Mouse (Mus musculus) adrenal gland, postnatal 10 days (tissue): ENCODE data around the gene Pemt. TPM values are rescaled to one million over a fixed set of nuclear protein-coding genes. Genes with fewer than 3 reads are reported as not detected.
"Not testable (repeated sequence)": the region's sequence is repeated elsewhere in the genome, so short reads cannot be mapped to it uniquely, and the experiment has no call there.

Experiments
- DNase-seq: peaks from one replicate; pipeline ENCODE4 v3.0.0; 2021; ENCODE audit warnings: mixed read lengths
- total RNA-seq, 2 experiments: library from RNA; stranded (reverse); gene quantifications; 2 replicates each; pipeline ENCODE4 v1.2.3; 2021

Gene Pemt
- total RNA-seq, 2 experiments from 2014 or later, result 57.5 to 102 TPM

DNA sequence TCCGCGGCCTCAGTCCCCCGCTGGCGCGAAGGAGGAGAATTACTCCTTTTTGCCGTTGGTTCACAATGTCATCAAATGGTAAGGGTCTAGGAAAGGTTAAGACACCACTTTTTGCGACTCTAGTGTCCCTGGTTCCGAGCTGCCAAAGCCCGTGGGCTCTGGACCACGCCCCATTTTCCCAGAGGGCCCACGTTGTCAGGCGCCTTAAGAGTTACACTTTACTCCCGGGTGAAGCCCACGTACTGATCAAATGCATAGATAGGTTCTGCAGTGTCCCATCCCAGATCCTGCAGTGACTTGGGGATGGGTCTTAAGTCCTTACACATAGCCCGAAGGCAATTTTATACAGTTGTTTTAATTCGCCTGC, 97.9 kb downstream of the Pemt start:
- DNase-seq, result no peak

DNA sequence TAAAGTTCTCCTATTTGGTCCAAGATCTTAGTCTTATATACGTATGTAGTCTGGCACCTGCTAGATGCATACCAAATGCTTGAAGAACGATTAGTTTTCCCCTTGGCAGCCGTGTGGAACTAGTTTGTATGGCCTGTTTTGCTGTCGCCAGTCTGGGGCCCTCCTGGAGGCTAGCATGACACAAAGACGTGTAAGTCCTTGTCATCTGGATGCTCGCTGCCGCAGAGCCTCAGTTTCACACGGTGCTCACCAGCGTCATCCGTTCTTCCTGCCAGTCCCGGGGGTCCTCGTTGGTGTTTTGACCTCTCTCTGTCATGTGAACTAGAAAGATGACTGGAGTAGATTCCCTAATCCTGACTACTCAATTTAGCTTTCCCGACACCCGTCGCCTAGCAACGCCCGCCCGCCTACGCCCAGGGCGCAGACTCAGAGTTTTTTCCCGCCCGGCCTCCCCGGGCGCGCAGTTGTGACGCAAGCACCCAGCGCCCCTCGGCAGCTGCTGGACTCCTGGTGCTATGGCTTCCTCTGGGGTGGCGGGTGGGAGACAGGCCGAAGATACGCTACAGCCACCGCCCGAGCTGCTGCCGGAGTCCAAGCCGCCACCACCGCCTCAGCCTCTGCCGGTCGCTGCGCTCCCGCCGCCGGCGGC, 98.4 kb downstream of the Pemt start, which contains the start of gene Med9:
Gene Med9, plus strand, starts transcription at position 455 of the 649 bp plus-strand sequence.
- DNase-seq, result peak; percentile 98

DNA sequence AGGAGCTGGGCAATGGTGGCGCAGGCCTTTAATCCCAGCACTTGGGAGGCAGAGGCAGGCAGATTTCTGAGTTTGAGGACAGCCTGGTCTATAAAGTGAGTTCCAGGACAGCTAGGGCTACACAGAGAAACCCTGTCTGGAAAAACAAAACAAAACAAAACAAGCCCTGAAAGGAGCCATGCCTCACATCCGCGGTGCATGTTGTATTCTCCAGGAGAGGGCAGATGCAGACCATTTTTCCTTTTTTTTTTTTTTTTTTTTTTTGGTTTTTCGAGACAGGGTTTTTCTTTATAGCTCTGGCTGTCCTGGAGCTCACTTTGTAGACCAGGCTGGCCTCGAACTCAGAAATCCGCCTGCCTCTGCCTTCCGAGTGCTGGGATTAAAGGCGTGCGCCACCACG, 101.4 kb downstream of the Pemt start:
- not testable (repeated sequence) for DNase-seq

DNA sequence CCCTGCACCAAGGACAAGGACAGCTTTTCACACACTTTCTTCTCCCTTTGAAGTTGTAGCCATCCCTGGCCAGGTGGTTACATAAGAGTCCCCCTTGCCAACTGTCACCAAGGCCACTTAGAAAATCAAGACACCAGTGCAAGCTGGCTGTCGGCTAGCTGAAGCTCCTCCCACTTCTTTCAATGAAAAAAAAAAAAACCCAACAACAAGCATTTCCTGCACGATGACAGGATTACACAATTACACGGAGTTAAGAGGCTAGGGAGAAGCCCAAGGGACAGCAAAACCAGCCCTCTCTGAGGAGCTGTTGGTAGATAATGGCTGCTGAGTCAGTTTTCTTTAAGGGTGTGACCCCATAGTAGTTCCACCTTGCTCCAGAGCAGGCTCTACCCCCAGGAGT, 104.9 kb downstream of the Pemt start:
- DNase-seq, result peak; percentile 82

DNA sequence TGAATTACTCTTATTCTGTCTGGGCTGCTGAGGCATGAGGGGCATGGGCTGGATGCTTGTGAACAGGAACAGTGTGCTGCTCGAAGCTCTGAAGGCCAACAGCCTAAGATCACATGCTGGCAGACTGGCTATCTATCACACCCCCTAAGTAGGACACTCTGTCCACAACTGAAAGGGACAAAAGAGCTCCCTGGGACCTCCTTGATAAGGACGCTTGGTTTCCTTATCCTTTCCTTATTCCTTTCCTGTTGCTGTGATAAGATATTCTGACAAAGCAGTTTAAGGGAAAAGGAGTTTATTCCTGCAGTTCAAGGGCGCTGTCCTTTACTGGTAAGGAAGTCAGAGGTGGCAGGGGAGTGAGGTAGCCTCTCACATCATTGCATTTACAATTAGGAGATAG, 105.6 kb downstream of the Pemt start:
- no peak for DNase-seq

DNA sequence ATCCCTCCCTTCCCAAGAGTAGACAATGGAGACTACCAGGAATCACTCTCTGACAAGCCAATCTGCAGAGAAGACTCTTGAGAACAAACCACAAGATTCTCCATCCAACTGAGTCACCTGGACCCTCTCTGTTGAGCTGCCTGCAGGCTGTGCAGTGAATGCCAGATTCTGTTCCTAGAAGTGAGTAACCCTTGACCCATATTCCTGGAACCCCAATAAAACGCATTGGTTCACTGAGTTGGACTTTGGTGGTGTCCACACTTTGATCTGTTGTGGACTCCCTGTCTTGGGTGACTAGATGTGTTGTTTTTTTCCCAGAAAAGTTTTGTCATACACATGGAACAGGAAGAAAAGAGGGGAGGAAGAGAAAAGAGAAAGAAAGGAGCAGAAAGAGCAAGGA, 106.5 kb downstream of the Pemt start:
- no peak for DNase-seq

DNA sequence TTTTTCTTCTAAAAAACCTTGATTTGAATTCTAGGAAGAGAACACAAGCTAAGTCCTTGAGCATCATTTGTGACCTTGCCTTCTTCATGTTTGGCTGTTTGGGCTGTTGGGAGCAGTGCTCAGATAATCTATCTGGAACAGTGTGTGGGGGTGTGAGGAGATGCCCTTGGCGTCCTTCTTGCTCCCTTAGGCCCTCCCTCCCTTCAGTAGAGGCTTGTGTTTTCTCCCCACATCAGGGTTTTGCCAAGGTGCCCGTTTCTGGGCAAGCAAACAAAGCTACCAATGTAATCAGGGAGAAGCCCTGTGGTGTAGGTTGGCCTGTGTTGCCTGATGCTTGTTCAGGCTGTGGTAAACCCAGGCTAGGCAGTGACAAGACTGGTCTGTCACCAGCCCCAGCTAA, 108.7 kb downstream of the Pemt start:
- peak; percentile 65 for DNase-seq

DNA sequence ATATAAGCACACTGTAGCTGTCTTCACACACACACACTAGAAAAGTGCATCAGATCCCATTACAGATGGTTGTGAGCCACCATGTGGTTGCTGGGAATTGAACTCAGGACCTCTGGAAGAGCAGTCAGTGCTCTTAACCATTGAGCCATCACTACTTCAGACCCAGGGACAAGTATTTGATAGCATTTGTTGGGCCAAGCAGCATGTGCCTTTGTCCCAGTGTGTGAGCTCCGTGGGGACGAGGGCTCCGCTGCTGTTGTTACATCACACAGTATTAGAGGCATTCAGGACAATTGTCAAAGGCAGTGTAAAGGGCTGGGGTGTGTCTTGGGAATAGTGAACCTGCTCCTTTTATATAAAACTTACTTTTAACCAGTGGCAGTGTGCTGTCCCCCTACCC, 109.3 kb downstream of the Pemt start:
- DNase-seq, result peak; percentile 70

DNA sequence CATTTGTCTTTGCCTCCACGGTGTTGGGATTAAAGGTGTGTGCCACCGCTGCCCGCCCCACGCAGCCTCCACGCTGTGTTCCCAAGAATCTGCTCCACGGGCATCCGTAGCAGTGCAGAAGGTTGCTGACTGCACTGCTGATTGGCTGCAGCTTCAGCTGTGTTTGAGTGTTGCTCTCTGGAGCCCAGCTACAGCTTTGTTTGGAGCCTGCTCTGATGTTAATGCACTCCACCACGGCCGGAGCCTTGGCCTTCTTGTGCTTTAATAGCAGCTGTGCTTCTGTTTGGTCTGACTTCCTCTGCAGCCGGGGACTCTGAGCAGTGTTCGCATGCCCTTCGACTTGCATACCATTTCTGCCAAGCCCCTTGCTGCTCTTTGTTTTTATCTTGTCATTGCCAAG, 112.3 kb downstream of the Pemt start:
- no peak for DNase-seq

DNA sequence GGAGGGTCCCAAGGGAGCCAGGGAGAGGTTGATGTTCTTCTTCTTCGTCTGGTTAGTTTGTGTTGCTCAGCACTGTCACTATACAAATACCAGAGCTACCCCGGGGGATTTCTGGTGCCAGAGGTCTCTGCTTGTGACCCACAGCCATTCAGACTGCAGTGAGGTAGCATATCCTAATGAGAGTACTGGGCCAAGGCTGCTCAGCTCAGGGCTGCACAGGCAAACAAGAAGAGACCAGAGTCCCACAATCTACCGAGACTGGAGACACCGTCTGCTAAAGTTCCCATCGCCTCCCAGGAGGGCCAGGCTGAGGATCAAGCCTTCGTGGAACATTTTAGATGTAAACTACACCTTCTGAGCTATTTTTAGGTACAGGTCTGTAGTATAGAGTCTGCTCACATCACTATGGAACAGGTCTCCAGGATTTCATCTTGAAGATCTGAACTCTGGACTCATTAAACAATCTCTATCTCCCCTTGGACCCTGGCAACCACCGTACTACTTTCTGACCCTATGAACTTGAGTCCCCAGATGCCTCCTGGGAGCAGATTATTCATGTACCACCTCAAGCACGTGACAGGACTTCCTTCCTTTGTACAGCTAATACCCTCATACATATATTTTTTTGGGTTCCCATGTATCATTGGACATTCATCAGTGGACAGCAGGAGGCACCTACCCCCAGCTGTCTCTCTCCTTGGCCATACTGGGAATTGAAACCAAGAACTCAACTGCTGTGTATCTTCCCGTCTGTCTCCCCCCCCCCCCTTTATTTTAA, 113.5 kb downstream of the Pemt start:
- no peak for DNase-seq

DNA sequence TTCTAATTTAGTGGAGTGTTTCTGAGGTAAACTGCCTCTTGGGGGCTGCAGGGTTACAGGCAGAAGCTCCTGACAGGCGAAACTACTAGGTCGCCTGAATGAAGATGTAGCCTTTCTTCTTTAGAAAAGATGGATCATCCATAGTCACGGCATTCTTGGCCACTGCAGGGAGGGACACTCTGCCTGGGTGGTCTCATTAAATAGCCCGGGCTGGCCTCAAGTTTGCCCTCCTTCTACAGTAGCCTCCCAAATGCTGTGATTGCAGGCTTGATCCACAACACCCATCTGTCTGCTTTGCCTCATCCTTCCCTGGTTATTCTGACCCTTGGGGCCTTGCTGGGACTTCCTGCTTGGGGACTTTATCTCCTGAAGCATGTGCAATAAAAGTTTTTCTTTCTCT, 116.3 kb downstream of the Pemt start:
- DNase-seq, result no peak

DNA sequence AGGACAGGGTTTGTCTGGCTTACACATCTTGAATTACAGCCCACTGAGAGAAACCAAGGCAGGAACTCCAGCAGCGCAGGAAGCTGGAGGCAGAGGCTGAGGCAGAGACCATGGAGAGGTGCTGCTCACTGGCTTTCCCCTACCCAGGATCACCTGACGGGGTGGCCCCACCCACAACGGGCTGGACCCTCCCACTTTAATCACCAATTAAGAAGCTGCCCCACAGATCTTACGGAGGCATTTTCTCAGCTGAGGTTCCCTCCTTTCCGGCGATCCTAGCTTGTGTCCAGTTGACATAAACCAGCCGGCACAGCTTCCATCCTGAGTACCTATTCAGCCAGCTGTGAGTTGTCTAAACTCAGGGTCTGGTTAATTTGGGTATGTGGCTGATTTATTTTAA, 125.0 kb downstream of the Pemt start:
- DNase-seq, result no peak

Other genes starting within 250 kb of the Pemt start
- gene Flcn, start 236.5 kb downstream of the Pemt start, total RNA-seq, result 10 to 100 TPM; 33.3 to 51.3 TPM
- gene Nt5m, start 207.0 kb downstream of the Pemt start, total RNA-seq, result 10 to 100 TPM; 31.4 to 34.2 TPM
- gene Cops3, start 206.7 kb downstream of the Pemt start, total RNA-seq, result 100 to 1,000 TPM in 1 of 2 experiments, 10 to 100 TPM in 1; 98.7 to 103 TPM
- gene Med9, start 98.3 kb downstream of the Pemt start, total RNA-seq, result 10 to 100 TPM; 30.0 to 31.7 TPM
- gene Rasd1, start 81.5 kb downstream of the Pemt start, total RNA-seq, result 10 to 100 TPM; 36.7 to 62.2 TPM
- gene Rai1, start 58.5 kb upstream of the Pemt start, total RNA-seq, result 10 to 100 TPM; 34.8 to 53.0 TPM
- 100 to 1,000 TPM; 126 to 185 TPM for gene Srebf1, start 176.1 kb upstream of the Pemt start, total RNA-seq